Mouse (Mus musculus): ENCODE results near the gene Wnt8b. TPM values are rescaled to one million over a fixed set of nuclear protein-coding genes. Genes with fewer than 3 reads are reported as not detected.

Gene Wnt8b
- total RNA-seq, 1 experiment, result 0.27 TPM

DNA sequence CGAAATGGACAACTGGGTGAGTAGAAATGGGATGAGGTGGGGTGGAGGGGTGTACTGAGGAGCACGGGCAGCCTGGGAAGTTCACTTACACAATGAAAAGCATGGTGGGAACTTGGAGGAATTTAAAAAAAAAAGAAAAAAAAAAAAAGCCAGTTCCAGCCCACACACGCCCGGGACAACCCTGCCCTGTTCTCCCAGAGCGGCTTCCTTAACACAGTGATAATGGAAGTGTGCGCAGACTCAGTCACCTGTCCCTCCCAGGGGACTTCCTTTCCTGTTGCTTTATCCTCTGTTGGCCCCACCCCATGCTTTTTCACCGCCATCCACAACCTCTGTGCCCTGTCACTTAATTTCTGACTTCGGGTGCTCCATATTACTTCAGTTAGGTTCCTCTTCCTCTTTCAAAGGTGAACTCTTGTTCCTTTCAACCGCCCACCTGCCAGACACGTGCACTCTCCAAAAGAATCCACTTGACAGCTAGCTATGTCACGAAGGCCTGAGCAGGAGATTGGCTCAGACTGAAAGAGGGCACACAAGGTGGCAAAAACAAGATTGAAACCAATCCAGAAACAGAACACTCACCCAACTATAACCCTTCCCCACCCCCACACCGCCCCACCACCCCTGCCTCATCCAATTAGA, 17.4 kb downstream of the Wnt8b start:
- Histone ChIP-seq H3K4me3 (ENCODE audit: insufficient read depth in 1 of 2, low read depth in 1 of 2, low read length in 2 of 2, poor library complexity in 1 of 2, severe bottlenecking in 1 of 2) (peak overlapping the region in 1 of 2 experiments; percentile 58; a peak in 1 of 4 replicates), H3K9ac (ENCODE audit: insufficient read depth, low read depth, low read length, poor library complexity, severe bottlenecking) (no peak overlapping the region), H3K4me1 (ENCODE audit: control insufficient read depth in 2 of 2, insufficient read depth in 2 of 2, low read length in 2 of 2, poor library complexity in 1 of 2) (peaks cover 0 to 7% of the 10 kb centered on the region in 2 experiments; a peak in 1 of 4 replicates), H3K36me3 (ENCODE audit: control insufficient read depth, insufficient read depth, low read length, poor library complexity, severe bottlenecking) (no peaks in the 10 kb centered on the region), H3K27ac (ENCODE audit: insufficient read depth, low read depth, low read length, poor library complexity, severe bottlenecking) (no peak overlapping the region), H3K9me3 (ENCODE audit: control insufficient read depth, insufficient read depth, low read depth, low read length) (no peaks in the 10 kb centered on the region)
- DNase-seq (ENCODE audit: low read depth, low spot score), result no peak
- in situ Hi-C loops (cut with MboI; ENCODE audit: low sequenced_read_pairs in 2 of 2, unreplicated experiment in 2 of 2), result no loop called here
- TF ChIP-seq MAFK (IDR thresholded peaks at IDR 0.05; ENCODE audit: insufficient read depth, low read depth, low read length) (no peak), ZNF384 (IDR thresholded peaks at IDR 0.05; ENCODE audit: low read depth, low read length) (peak; percentile 54; the same call in 1 of the 2 replicates)

GRCm38 (mm10) chr19:44511451-44512231, 18.4 kb downstream of the Wnt8b start:
- TF ChIP-seq MAFK (IDR thresholded peaks at IDR 0.05; ENCODE audit: insufficient read depth, low read depth, low read length) (no peak), ZC3H11A (IDR thresholded peaks at IDR 0.05; ENCODE audit: borderline replicate concordance, low read depth, low read length) (no peak), HCFC1 (IDR thresholded peaks at IDR 0.05; ENCODE audit: borderline replicate concordance, insufficient read depth, low read length) (no peak), CHD2 (IDR thresholded peaks at IDR 0.05; ENCODE audit: low read depth, low read length) (no peak), ZNF384 (IDR thresholded peaks at IDR 0.05; ENCODE audit: low read depth, low read length) (no peak)
- no peak for DNase-seq (ENCODE audit: low read depth, low spot score)
- Histone ChIP-seq H3K4me3 (ENCODE audit: insufficient read depth in 1 of 2, low read depth in 1 of 2, low read length in 2 of 2, poor library complexity in 1 of 2, severe bottlenecking in 1 of 2) (peak overlapping the region; percentile 58 to 59), H3K36me3 (ENCODE audit: control insufficient read depth, insufficient read depth, low read length, poor library complexity, severe bottlenecking) (no peaks in the 10 kb centered on the region), H3K9me3 (ENCODE audit: control insufficient read depth, insufficient read depth, low read depth, low read length) (no peaks in the 10 kb centered on the region), H3K4me1 (ENCODE audit: control insufficient read depth in 2 of 2, insufficient read depth in 2 of 2, low read length in 2 of 2, poor library complexity in 1 of 2) (peaks cover 0 to 7% of the 10 kb centered on the region in 2 experiments; a peak in 1 of 4 replicates), H3K27ac (ENCODE audit: insufficient read depth, low read depth, low read length, poor library complexity, severe bottlenecking) (no peak overlapping the region), H3K9ac (ENCODE audit: insufficient read depth, low read depth, low read length, poor library complexity, severe bottlenecking) (no peak overlapping the region)
- in situ Hi-C loops (cut with MboI; ENCODE audit: low sequenced_read_pairs in 2 of 2, unreplicated experiment in 2 of 2), result no loop called here

DNA sequence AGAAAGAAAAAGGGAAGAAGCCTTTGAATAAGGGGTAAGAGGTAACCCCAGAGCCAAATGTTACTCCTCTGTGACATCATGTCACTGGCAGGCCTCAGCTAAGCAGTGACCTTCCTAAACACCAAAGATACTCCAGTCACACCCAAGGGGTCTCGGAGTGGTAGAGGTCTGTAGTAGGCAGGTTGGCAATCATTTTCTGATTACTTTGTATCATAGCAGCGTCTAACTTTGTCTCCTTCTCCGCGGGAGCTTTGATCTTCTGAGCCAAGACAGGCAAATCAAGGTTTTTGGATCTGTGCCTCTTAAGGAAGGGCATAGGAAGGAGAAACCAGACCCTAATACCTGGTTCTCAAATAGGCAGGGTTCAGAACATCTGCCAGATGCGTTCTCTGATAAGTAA, 19.3 kb downstream of the Wnt8b start:
- in situ Hi-C loops (cut with MboI; ENCODE audit: low sequenced_read_pairs in 2 of 2, unreplicated experiment in 2 of 2), result no loop called here
- Histone ChIP-seq H3K4me3 (ENCODE audit: insufficient read depth in 1 of 2, low read depth in 1 of 2, low read length in 2 of 2, poor library complexity in 1 of 2, severe bottlenecking in 1 of 2) (no peak overlapping the region), H3K9me3 (ENCODE audit: control insufficient read depth, insufficient read depth, low read depth, low read length) (no peaks in the 10 kb centered on the region), H3K36me3 (ENCODE audit: control insufficient read depth, insufficient read depth, low read length, poor library complexity, severe bottlenecking) (no peaks in the 10 kb centered on the region), H3K27ac (ENCODE audit: insufficient read depth, low read depth, low read length, poor library complexity, severe bottlenecking) (no peak overlapping the region), H3K4me1 (ENCODE audit: control insufficient read depth in 2 of 2, insufficient read depth in 2 of 2, low read length in 2 of 2, poor library complexity in 1 of 2) (peaks cover 0 to 7% of the 10 kb centered on the region in 2 experiments; a peak in 1 of 4 replicates), H3K9ac (ENCODE audit: insufficient read depth, low read depth, low read length, poor library complexity, severe bottlenecking) (no peak overlapping the region)
- no peak for DNase-seq (ENCODE audit: low read depth, low spot score)
- TF ChIP-seq MAFK (IDR thresholded peaks at IDR 0.05; ENCODE audit: insufficient read depth, low read depth, low read length) (no peak), HCFC1 (IDR thresholded peaks at IDR 0.05; ENCODE audit: borderline replicate concordance, insufficient read depth, low read length) (no peak), ZC3H11A (IDR thresholded peaks at IDR 0.05; ENCODE audit: borderline replicate concordance, low read depth, low read length) (no peak), ZNF384 (IDR thresholded peaks at IDR 0.05; ENCODE audit: low read depth, low read length) (no peak), CHD2 (IDR thresholded peaks at IDR 0.05; ENCODE audit: low read depth, low read length) (no peak)

- Histone ChIP-seq H3K9ac (ENCODE audit: insufficient read depth, low read depth, low read length, poor library complexity, severe bottlenecking) (no peak overlapping the region), H3K36me3 (ENCODE audit: control insufficient read depth, insufficient read depth, low read length, poor library complexity, severe bottlenecking) (no peaks in the 10 kb centered on the region), H3K9me3 (ENCODE audit: control insufficient read depth, insufficient read depth, low read depth, low read length) (no peaks in the 10 kb centered on the region), H3K4me3 (ENCODE audit: insufficient read depth in 1 of 2, low read depth in 1 of 2, low read length in 2 of 2, poor library complexity in 1 of 2, severe bottlenecking in 1 of 2) (no peak overlapping the region), H3K27ac (ENCODE audit: insufficient read depth, low read depth, low read length, poor library complexity, severe bottlenecking) (no peak overlapping the region), H3K4me1 (ENCODE audit: control insufficient read depth in 2 of 2, insufficient read depth in 2 of 2, low read length in 2 of 2, poor library complexity in 1 of 2) (peaks cover 0 to 13% of the 10 kb centered on the region in 2 experiments; a peak in 1 of 4 replicates)
- TF ChIP-seq ZC3H11A (IDR thresholded peaks at IDR 0.05; ENCODE audit: borderline replicate concordance, low read depth, low read length) (no peak), HCFC1 (IDR thresholded peaks at IDR 0.05; ENCODE audit: borderline replicate concordance, insufficient read depth, low read length) (no peak), ZNF384 (IDR thresholded peaks at IDR 0.05; ENCODE audit: low read depth, low read length) (no peak), MAFK (IDR thresholded peaks at IDR 0.05; ENCODE audit: insufficient read depth, low read depth, low read length) (no peak), CHD2 (IDR thresholded peaks at IDR 0.05; ENCODE audit: low read depth, low read length) (no peak)
- in situ Hi-C loops (cut with MboI; ENCODE audit: low sequenced_read_pairs in 2 of 2, unreplicated experiment in 2 of 2), result no loop called here
- DNase-seq (ENCODE audit: low read depth, low spot score), result no peak
Observed at GRCm38 (mm10) chr19:44513054-44513833, 20.0 kb downstream of the Wnt8b start.

Measured in ES-E14 (cell line).